Mouse (Mus musculus) liver, embryonic 13.5 days (tissue): ENCODE measurements around the gene Fam120a. TPM values are rescaled to one million over a fixed set of nuclear protein-coding genes. Genes with fewer than 3 reads are reported as not detected.

Experiments
- ATAC-seq: fragments of 200-750 bp; cut with Nextera tagmentation; 2 replicates; pipeline ENCODE4 v1.8.0; 2017; ENCODE audit warnings: low read depth, mild to moderate bottlenecking, moderate number of reproducible peaks, moderate library complexity
- DNase-seq: peaks from one replicate; pipeline ENCODE4 v3.0.0; 2022
- H3K27ac ChIP-seq: fragments of 300-500 bp; sonication (generic); 2 replicates; pipeline ENCODE4 v1.5.1; 2015; ENCODE audit warnings: moderate library complexity, mild to moderate bottlenecking, inconsistent platforms
- H3K27me3 ChIP-seq: fragments of 300-500 bp; sonication (generic); 2 replicates; pipeline ENCODE4 v1.6.1; 2015; ENCODE audit warnings: mild to moderate bottlenecking, inconsistent platforms
- H3K36me3 ChIP-seq: fragments of 300-500 bp; sonication (generic); 2 replicates; pipeline ENCODE4 v1.6.1; 2015; ENCODE audit warnings: mild to moderate bottlenecking, inconsistent platforms
- H3K4me1 ChIP-seq: fragments of 300-500 bp; sonication (generic); replicated peaks from 2 replicates; pipeline ENCODE4 v1.6.1; 2015; ENCODE audit warnings: inconsistent platforms
- H3K4me2 ChIP-seq: fragments of 300-500 bp; sonication (generic); 2 replicates; pipeline ENCODE4 v1.6.1; 2015; ENCODE audit warnings: inconsistent platforms, mild to moderate bottlenecking, moderate library complexity
- H3K4me3 ChIP-seq: fragments of 300-500 bp; sonication (generic); replicated peaks from 2 replicates; pipeline ENCODE4 v1.5.1; 2015; ENCODE audit warnings: mild to moderate bottlenecking, inconsistent platforms
- H3K9ac ChIP-seq: fragments of 300-500 bp; sonication (generic); 2 replicates; pipeline ENCODE4 v1.6.1; 2015; ENCODE audit warnings: mild to moderate bottlenecking, inconsistent platforms
- H3K9me3 ChIP-seq: fragments of 300-500 bp; sonication (generic); replicated peaks from 2 replicates; pipeline ENCODE4 v1.6.1; 2016; ENCODE audit warnings: inconsistent platforms
- WGBS: fragments of 180-500 bp; shearing (Covaris S2); methylation state at CpG from one replicate; pipeline ENCODE4 v1.1.7; 2015; ENCODE audit not compliant: insufficient replicate concordance; 5-methylcytosine and 5-hydroxymethylcytosine counted together
- polyA plus RNA-seq: library from polyadenylated mRNA; unstranded; fragments of >200 nt; fragmentation: Nextera tagmentation; extraction: Ambion mirVana; gene quantifications from 2 replicates; pipeline ENCODE4 v1.2.1, GENCODE M21; 2015

The Fam120a gene
- polyA plus RNA-seq, 1 experiment from 2014 or later: 16.6 TPM

- DNase-seq: no peak
- no peak overlapping the region for H3K4me2 ChIP-seq
- no peak overlapping the region for H3K4me3 ChIP-seq
- no peak for ATAC-seq
- no peaks in the 10 kb centered on the region for H3K9me3 ChIP-seq
- 75% methylated on average over 5 of the region's 5 CpGs for whole genome bisulfite sequencing
- no peak overlapping the region for H3K27ac ChIP-seq
- H3K9ac ChIP-seq: no peak overlapping the region
- H3K4me1 ChIP-seq: peaks cover 50% of the 10 kb centered on the region
- H3K27me3 ChIP-seq: no peaks in the 10 kb centered on the region
- no peaks in the 10 kb centered on the region for H3K36me3 ChIP-seq
Measured at GRCm38 (mm10) chr13:48851719-48852118, 116.1 kb downstream of the Fam120a start.

GRCm38 (mm10) chr13:48850771-48851170, 117.0 kb downstream of the Fam120a start:
- ATAC-seq (no peak), DNase-seq (no peak)
- Histone ChIP-seq H3K27me3 (no peaks in the 10 kb centered on the region), H3K4me2 (no peak overlapping the region), H3K9me3 (no peaks in the 10 kb centered on the region), H3K4me1 (peaks cover 45% of the 10 kb centered on the region), H3K4me3 (no peak overlapping the region), H3K9ac (no peak overlapping the region), H3K27ac (no peak overlapping the region), H3K36me3 (no peaks in the 10 kb centered on the region)
- WGBS: 86% methylated on average over 8 of the region's 8 CpGs

DNA sequence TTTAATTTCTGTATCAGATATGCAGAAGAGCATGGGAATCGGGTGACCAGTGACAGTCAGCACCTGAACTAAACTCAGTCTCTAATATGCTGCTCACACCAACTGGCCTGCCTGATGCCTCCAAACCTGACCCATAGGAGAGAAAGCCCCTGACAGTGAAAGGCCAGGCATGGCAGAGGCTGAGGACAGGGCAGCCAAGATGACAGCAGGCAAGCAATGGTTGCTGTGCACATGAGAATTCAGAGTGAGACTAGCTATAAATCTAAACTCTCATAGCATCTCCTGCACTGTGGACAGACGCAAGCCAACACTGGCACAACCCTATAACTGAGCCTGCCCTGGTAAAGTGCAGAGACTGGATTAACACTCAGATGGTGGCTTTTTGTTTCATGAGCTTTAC, 117.5 kb downstream of the Fam120a start:
- Histone ChIP-seq H3K4me1 (peaks cover 46% of the 10 kb centered on the region), H3K9me3 (no peaks in the 10 kb centered on the region), H3K36me3 (no peaks in the 10 kb centered on the region), H3K4me2 (no peak overlapping the region), H3K27ac (no peak overlapping the region), H3K9ac (no peak overlapping the region), H3K4me3 (no peak overlapping the region), H3K27me3 (no peaks in the 10 kb centered on the region)
- WGBS: 74% methylated on average over 2 of the region's 2 CpGs
- DNase-seq (no peak), ATAC-seq (no peak)

- H3K9me3 ChIP-seq: no peaks in the 10 kb centered on the region
- peaks cover 41% of the 10 kb centered on the region for H3K4me1 ChIP-seq
- ATAC-seq (no peak), DNase-seq (no peak)
- no peaks in the 10 kb centered on the region for H3K27me3 ChIP-seq
- no peaks in the 10 kb centered on the region for H3K36me3 ChIP-seq
- H3K4me2 ChIP-seq: no peak overlapping the region
- H3K4me3 ChIP-seq: no peak overlapping the region
- no peak overlapping the region for H3K27ac ChIP-seq
- no peak overlapping the region for H3K9ac ChIP-seq
- 45% methylated on average over 3 of the region's 3 CpGs for WGBS
Measured at GRCm38 (mm10) chr13:48849155-48849554, 118.7 kb downstream of the Fam120a start.

DNA sequence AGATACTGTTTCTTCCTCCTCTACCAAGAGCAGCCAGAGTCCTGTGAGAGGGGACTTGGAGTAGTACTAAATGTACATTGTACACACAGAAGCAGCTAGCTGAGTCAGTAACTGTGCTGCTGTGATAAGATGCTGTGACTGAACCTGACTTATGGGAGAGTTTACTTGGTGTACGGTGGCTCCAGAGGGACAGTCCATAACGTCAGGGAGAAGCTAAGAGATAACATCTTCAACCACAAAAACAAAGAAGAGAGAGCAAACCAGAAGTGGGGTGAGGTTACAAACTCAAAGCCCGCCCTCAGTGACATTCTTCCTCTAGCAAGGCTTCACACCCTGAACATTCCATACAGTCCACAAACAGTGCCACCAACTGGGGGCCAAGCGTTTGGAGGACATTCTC, 122.5 kb downstream of the Fam120a start:
- Histone ChIP-seq H3K9ac (no peak overlapping the region), H3K27ac (peak overlapping the region; percentile 77), H3K4me2 (peak overlapping the region; percentile 28; the same call in 1 of the 2 replicates), H3K4me3 (no peak overlapping the region), H3K36me3 (no peaks in the 10 kb centered on the region), H3K4me1 (peaks cover 27% of the 10 kb centered on the region), H3K9me3 (no peaks in the 10 kb centered on the region), H3K27me3 (no peaks in the 10 kb centered on the region)
- 21% methylated on average over 4 of the region's 4 CpGs for WGBS
- peak; percentile 57 for DNase-seq
- peak; percentile 90 for ATAC-seq

DNA sequence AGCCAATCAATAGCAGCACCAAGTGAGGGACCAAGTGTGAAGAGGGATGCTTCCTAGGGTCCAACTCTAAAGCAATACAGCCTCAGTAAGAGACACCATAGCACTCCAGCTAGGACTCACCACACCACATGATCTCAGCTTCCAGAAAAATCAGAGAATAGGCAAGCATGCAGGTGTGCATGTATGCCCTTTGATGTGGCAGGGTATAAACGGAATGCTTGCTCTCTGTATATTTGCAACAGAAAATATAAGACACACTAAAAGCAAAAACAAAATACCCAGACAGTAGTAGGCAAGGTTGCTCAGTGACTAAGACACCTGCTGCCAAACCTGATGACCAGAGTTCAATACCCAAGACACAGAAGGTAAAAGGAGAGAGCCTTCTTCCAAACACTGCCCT, 124.3 kb downstream of the Fam120a start:
- Histone ChIP-seq H3K9ac (no peak overlapping the region), H3K27ac (no peak overlapping the region), H3K9me3 (no peaks in the 10 kb centered on the region), H3K27me3 (no peaks in the 10 kb centered on the region), H3K4me2 (no peak overlapping the region), H3K4me1 (peaks cover 40% of the 10 kb centered on the region), H3K4me3 (no peak overlapping the region), H3K36me3 (no peaks in the 10 kb centered on the region)
- WGBS: 65% methylated on average over 1 of the region's 1 CpGs
- no peak for DNase-seq
- ATAC-seq: no peak

DNA sequence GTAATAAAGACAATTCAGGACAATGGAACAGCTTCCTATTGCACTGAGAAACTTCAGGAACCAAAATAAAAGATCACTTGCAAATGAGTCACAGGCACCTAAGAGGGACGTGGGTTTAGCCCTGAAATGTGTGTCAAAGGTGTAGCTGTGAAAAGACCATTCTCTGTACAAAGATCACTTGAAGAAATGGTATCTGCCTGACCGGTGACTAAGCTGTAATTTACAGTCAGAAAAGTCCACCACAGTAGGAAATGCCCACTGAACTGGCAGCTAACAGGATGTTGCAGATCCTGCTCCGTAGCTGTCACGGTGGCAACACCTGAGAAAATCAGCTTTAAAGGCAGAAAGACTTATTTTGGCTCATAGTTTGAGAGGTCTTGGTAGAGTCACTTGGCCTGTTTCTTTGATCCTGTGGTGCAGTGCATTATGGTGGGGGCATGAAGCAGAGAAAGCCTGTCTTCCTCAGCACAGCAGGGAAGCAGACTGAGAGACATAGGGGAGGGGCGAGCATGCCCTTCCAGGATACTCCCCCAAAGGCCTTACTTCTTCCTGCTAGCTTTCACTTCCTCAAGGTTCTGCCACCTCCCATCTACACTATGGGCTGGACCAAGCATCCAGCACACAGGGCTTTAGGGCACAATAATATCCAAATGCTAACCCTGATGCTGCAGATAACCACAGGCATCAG, 125.8 kb downstream of the Fam120a start:
- DNase-seq (no peak), ATAC-seq (peak; percentile 22; the same call in 1 of the 2 replicates)
- Histone ChIP-seq H3K4me3 (no peak overlapping the region), H3K4me2 (no peak overlapping the region), H3K4me1 (peaks cover 45% of the 10 kb centered on the region), H3K9ac (no peak overlapping the region), H3K9me3 (no peaks in the 10 kb centered on the region), H3K27me3 (no peaks in the 10 kb centered on the region), H3K27ac (no peak overlapping the region), H3K36me3 (no peaks in the 10 kb centered on the region)
- 49% methylated on average over 5 of the region's 5 CpGs for WGBS

- ATAC-seq (no peak), DNase-seq (no peak)
- Histone ChIP-seq H3K9ac (no peak overlapping the region), H3K36me3 (peaks cover 4% of the 10 kb centered on the region; the same call in 1 of the 2 replicates), H3K9me3 (no peaks in the 10 kb centered on the region), H3K27ac (no peak overlapping the region), H3K4me2 (no peak overlapping the region), H3K4me3 (no peak overlapping the region), H3K27me3 (no peaks in the 10 kb centered on the region), H3K4me1 (peaks cover 40% of the 10 kb centered on the region)
- 37% methylated on average over 2 of the region's 2 CpGs for WGBS
Measured at GRCm38 (mm10) chr13:48838284-48838683, 129.5 kb downstream of the Fam120a start.

DNA sequence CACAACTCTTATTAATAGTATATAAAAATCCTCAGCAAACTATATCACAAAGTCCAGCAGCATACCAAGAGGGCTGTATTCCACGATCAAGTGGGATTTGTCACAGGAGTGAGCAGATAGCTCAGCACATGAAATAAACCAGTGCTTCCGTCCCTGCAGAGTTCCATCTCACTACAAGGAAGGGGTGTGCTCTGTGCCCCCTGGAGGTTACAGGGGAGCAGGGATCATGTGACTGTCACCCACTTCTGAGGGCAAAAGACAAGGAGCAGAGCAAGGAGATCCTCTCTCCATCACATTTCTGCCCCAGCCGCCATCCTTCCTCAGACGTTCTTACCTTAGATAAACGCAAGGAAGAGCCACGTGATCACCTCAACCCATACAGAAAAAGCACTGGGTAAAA, 130.3 kb downstream of the Fam120a start:
- 72% methylated on average over 6 of the region's 6 CpGs for WGBS
- H3K4me2 ChIP-seq: no peak overlapping the region
- H3K27me3 ChIP-seq: no peaks in the 10 kb centered on the region
- H3K9me3 ChIP-seq: no peaks in the 10 kb centered on the region
- H3K4me3 ChIP-seq: no peak overlapping the region
- ATAC-seq (no peak), DNase-seq (no peak)
- H3K27ac ChIP-seq: no peak overlapping the region
- peaks cover 4% of the 10 kb centered on the region; the same call in 1 of the 2 replicates for H3K36me3 ChIP-seq
- H3K9ac ChIP-seq: no peak overlapping the region
- H3K4me1 ChIP-seq: peaks cover 42% of the 10 kb centered on the region

DNA sequence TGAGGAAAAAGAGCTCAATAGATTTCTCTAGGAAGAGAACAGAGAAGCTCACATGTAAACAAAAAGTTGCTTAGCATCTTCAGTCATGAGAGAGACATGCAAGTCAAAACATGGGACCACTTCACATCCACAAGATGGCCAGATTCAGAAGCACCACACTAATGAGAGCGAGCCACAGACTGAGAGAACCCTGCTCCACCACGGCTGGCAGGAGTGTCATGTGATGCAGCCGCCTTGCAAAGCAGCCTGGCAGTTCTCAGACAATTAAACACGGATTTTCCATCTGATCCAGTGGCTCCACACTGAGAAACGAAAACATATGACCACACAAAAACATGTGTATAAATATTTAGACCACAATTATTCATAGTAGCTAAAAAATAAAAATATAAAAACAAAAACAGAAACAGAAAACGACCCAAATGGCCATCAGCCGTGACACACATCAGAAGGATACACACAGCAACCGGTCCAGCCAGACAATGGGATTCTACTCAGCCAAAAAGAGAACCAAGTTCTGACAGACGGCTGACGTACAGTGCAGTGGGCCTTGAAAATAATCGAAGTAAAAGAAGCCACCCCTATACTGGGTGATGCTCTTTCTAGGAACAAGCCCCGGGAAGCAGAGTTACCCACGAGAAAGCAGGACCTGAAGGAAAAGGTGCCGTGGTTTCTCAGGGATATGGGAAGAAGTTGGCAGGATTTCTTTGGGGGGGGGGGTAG, 137.1 kb downstream of the Fam120a start:
- peaks cover 8% of the 10 kb centered on the region for H3K4me1 ChIP-seq
- no peak overlapping the region for H3K27ac ChIP-seq
- H3K9me3 ChIP-seq: no peaks in the 10 kb centered on the region
- ATAC-seq (no peak), DNase-seq (no peak)
- WGBS: 79% methylated on average over 14 of the region's 14 CpGs
- no peak overlapping the region for H3K4me2 ChIP-seq
- H3K9ac ChIP-seq: no peak overlapping the region
- no peak overlapping the region for H3K4me3 ChIP-seq
- H3K27me3 ChIP-seq: no peaks in the 10 kb centered on the region
- peaks cover 55% of the 10 kb centered on the region for H3K36me3 ChIP-seq

GRCm38 (mm10) chr13:48829780-48830179, 138.0 kb downstream of the Fam120a start:
- Histone ChIP-seq H3K9me3 (no peaks in the 10 kb centered on the region), H3K4me3 (no peak overlapping the region), H3K36me3 (peaks cover 63% of the 10 kb centered on the region), H3K4me1 (peaks cover 6% of the 10 kb centered on the region), H3K4me2 (no peak overlapping the region), H3K27me3 (no peaks in the 10 kb centered on the region), H3K27ac (no peak overlapping the region), H3K9ac (no peak overlapping the region)
- ATAC-seq (no peak), DNase-seq (no peak)
- WGBS: 79% methylated on average over 4 of the region's 4 CpGs
